Mouse (Mus musculus): ENCODE data around the gene Ap5s1. TPM values are rescaled to one million over a fixed set of nuclear protein-coding genes. Genes with fewer than 3 reads are reported as not detected.

The Ap5s1 gene
- polyA plus RNA-seq, 1 experiment, result 1.7 TPM

DNA sequence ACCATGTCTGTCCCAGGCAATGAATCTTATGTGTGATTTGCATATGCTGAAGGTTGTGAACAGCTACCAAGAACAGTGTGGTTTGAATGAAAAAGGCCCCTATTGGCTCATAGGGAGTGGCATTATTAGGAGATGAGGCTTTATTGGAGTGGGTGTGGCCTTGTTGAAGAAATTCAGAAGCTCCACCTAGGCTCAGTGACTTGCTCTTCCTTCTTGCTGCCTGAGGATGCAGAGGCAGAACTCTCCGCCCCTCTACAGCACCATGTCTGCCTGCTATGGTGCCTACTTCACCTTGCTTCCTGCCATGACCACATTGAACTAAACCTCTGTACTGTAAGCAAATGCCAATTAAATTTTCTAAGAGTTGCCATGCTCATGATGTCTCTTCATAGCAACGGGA lies 25.7 kb downstream of the Ap5s1 start:
- TF ChIP-seq GATA1 (IDR thresholded peaks at IDR 0.05; ENCODE audit: low read length), result no peak

DNA sequence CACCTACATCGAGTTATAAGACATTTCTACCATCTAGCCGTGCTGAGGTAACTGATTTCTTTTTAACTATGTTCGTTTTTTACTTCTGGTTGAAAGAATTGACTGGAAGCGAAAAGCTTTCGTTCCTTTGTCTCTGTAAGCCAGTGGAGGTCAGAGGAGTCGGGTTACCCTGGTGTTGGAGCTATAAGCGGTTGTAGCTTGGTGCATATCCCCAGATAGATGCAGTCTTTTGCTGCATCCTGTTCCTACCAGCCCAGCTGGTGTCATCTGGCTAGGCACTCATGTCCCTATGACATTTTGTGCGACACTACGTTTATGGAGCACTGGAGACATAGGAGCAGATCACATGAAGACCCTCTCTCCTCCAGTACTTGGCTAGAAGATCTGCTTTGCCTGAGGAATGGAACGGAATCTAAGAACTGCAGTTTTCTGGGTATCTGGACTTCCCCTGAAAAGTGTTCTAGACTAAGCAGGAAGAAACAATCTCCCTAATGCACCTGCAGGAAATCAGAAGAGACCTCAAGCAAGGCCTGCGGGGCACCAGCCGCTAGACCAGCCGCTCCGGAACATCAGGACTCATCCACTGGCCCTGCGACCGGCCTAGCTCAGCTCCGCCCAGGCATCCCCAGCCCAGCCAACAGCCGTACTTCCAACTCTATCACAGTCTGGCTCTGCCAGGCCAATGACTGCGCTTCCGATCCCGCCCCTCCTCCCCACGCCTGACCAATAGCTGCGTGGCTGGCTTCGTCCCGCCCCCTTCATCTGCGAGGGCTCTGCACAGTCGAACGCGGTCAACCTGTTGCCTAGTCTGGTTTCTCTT lies 26.6 kb downstream of the Ap5s1 start, which contains the start of gene Mavs:
Gene Mavs, plus strand, starts transcription at position 757 of the 820 bp plus-strand sequence.
- TF ChIP-seq GATA1 (IDR thresholded peaks at IDR 0.05; ENCODE audit: low read length), result no peak

DNA sequence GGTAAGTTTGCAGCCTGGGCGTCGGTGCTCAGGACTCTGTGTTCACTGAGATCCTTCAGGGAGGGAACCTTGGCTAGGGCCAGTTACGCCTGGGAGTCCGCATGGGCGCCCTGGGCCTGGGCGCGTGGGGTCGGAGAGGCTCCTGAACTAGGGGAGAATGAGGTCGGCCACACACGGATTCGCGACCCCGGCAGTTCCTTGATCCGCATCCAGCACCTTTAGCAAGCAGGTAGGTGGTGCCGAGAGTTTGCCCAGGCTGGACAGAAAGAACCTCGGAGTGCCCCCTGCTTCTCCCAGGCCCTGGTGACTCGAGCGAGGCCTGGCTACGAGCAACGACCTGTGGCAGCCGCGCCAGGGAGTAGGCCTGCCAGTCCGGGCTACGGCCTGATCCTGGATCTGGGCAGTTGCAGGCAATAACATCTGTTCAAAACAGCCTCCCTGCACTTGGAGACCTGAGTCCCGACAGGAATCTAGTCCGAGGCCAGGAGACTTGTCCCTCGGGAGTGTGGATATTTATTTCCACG lies 27.3 kb downstream of the Ap5s1 start:
- no peak for TF ChIP-seq GATA1 (IDR thresholded peaks at IDR 0.05; ENCODE audit: low read length)

DNA sequence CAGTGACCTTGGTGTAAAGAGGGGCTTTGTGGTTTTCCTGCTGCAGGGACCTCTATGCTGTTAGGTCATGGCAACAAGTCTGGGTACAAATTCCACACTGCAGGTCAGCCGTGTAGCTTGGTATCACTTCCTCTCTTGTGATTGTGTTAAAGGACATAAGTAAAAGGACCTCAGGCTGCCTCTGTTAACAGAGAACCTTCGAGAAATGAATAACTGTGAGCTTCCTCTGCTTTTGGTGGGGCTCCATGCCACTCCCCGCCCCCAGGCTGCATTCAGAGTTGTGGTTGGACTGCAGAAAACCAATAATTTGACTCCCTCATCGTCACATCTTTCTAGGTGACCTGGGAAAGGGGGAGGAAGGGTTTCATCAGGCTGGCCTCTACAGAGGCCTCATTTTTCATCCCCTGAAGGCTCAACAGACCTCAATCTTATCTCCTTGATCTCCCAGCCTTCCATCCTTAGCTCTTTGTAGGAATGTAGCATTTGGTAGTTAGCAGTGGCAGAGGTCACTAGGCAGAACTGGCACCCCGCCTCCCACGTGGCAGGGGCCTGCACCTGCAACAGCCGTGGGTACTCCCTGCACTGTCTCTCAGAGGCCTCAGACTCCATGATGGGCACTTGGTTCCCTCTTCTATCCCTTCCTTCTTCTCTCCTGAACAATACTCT lies 28.2 kb downstream of the Ap5s1 start:
- TF ChIP-seq GATA1 (IDR thresholded peaks at IDR 0.05; ENCODE audit: low read length), result no peak

DNA sequence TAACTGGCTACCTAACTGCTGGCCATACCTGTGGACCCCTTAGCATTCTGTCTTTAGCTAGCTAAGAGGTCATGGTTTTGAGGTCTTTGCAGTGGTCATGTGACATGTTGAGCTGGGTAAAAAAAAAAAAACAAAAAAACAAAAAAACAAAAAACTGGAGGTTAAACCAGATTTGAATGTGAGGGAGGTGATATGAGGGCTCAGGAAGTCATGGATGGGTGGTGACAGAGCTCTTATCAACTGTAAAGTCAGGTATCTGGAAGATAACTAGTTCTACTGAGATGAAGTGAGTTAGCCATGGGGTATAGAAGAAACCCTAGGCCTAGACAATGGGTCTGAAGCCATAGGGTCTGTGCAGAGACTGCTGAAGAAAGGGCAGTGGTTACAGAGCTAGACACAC lies 35.3 kb downstream of the Ap5s1 start:
- no peak for TF ChIP-seq GATA1 (IDR thresholded peaks at IDR 0.05; ENCODE audit: low read length)

DNA sequence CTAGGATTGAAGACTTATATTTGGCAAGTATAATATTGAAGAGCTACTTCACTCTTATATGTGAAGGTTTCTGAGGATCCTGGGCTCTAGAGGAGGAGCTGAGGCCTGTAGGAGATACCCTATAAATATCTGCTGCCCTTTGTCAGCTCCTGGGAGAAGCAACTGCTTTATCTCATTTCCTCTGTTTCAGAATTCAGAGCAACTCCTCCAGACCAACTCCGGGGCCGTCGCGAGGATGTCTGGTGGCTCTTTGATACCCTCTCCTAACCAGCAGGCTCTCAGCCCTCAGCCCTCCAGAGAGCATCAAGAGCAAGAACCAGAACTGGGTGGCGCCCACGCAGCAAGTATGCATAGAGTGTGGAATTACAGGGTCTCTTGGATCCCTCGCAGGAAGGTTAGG lies 36.1 kb downstream of the Ap5s1 start:
- TF ChIP-seq GATA1 (IDR thresholded peaks at IDR 0.05; ENCODE audit: low read length), result no peak

DNA sequence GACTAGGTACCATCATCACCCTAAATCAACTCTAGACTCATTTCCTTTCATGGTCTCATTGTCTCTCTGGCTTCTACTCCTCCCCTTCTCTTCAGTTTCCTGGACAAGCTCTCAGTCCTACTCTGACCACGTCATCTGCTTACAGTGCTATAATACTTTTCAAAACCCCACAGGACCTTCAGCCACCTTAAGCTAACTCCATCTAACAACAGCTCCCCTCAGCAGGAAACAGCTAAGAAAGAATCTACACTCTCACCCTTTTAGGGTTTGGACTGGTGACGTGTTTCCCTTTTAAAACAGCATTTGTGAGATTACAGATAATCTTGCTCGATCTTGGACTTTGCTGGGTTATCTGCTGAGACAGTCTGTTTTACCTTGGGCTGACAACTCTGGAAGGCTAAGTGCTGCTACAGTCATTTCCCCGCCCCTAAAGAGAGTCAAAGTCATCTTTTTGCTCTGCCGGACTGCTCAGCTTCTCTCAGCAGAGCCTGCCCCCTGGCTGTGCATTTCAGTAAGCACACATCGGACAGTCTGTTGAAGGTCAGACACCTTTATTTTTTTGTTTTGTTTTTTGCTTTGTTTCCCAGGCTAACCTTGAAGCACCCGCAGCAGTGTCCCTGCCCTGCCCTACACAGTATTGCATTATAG lies 46.9 kb downstream of the Ap5s1 start:
- TF ChIP-seq GATA1 (IDR thresholded peaks at IDR 0.05; ENCODE audit: low read length), result peak; percentile 50

DNA sequence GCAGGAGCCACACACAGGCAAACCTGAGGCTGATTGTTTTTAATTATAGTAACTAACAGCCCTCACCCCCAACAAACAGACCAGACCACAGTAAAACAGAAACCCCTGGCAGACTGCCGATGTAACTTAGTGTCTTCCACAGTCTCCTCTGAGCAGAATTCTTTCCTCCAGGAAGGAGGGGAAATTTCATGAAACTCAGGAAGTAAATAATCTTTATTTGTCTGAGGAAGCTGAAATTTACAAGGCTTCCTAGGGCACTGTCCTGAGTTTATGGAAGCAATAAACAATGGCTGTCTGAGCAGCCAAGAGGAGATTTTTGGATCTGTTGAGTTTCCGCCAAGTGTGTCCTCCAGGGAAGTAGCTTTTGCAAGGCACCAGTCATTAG lies 47.4 kb downstream of the Ap5s1 start:
- TF ChIP-seq GATA1 (IDR thresholded peaks at IDR 0.05; ENCODE audit: low read length), result no peak

DNA sequence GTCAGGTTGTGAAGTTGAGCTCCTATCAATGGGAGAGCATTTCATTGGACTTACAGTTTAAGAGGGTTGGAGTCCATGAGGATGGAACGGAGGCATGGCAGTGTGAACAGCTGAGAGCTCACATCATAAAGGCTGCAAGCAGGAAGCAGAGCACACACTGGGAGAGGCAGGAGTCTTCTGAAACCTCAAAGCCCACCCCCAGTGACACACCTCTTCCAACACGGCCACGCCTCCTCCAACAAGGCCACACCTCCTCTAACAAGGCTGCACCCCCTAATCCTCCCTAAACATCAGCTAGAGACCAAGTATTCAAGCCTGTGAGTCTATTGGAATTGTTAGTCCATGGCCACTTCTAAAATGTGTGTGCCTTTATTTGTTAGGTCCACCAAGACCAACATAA lies 48.9 kb downstream of the Ap5s1 start:
- TF ChIP-seq GATA1 (IDR thresholded peaks at IDR 0.05; ENCODE audit: low read length), result no peak

DNA sequence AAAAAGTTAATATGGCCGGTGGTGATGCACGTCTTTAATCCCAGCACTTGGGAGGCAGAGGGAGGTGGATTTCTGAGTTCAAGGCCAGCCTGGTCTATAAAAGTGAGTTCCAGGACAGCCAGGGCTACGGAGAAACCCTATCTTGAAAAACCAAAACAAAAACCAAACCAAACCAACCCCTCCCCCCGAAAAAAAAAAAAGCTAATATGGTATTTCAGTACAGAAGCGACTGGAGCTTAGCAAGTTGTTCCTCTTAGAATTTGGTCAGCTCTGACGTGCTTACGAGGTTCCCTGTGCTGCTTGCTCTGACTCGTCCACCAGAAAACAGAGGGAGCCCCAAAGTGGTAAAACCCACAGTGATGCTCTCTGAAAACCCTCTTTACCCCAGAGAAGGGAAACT lies 51.8 kb downstream of the Ap5s1 start:
- TF ChIP-seq GATA1 (IDR thresholded peaks at IDR 0.05; ENCODE audit: low read length), result no peak

DNA sequence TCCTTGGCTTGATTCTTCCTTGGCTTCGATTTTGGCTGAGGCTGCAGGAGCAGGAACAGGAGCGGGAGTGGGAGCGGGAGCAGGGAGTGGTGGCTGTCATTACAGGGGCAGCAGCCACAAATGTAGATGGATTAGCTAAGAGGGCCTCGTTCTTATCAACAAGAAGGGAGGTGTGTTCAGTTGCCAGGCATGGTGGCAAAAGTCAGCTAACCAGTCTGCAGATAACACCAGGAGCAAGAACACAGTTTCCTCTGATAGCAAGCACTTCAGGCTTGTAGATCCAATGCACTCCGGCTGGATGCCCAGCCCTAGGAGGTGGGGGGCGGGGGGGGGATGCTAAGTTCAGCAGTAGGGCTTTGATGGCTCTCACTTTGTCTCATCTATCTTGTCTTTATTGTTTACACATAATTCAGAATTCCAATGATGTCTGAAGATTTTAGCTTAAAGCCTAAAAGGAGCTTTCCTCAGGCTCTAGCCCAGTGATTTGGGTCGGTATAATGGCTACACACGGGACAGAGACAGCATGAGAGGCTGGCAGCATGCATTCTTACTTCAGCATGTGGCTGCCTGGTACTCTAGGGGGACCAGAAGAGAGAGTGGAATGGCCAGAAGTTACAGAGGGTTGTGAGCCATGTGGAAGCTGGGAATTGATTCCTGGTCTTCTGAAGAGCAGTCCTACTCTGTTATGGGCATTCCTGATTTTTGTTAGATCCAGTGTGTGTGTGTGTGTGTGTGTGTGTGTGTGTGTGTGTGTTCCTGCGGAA lies 53.8 kb downstream of the Ap5s1 start:
- peak; percentile 48 for TF ChIP-seq GATA1 (IDR thresholded peaks at IDR 0.05; ENCODE audit: low read length)

DNA sequence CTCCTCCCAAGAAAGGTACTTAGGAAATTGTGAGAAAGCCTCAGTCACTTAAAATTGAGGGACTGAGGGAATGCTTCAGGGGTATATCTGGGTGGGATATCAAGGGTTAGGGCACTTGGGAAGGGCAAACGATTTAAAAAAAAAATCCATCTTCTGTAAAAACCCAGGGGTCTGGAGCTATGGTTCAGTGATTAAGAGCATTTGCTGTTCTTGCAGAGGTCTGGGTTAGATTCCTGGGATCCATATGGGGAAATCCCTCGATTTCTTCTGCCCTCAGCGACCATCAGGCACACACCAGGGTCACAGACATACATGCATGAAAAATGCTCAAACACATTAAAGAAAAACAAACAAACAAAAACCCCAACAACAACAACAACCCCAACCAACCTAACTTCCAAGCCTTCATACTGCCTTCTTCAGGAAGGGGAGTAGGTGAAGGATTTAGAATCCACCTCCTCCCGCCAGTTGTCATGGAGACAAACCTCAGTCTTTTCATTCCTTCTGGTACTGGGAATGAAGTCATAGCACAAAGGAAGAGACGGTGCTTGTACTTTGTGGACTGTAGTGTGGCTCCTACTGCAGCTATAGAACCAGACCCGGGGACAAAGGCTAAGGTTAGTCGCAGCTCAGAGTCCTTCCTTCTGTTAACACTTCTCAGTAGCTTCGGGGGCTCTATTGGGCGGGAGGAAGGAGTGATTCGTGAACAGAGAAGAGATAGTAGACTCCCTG lies 54.8 kb downstream of the Ap5s1 start:
- no peak for TF ChIP-seq GATA1 (IDR thresholded peaks at IDR 0.05; ENCODE audit: low read length)

DNA sequence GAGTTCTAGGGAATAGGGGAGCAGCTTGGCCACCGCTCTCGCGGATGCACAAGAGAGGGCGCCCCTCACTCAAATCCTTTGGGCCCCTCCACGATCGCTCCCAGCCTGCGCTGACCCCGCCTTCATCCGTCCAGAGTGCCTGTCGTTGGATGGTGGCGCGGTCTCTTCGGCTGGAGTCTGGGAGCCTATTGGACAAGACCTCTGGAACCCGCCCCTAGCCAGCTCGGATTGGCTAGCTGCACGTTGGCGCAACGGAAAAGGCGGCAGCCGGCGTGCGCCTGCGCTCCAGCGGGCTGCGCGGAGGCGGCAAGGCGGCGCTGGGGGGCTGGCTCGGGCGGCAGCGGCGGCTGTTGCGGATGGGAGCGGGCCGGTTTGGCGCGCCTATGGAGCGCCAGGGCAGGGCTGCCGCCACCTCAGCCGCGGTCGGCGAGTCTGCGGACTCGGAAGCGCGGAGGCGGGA lies 55.4 kb downstream of the Ap5s1 start, which contains the start of gene Pank2:
Gene Pank2, plus strand, starts transcription at position 283 of the 460 bp plus-strand sequence.
- no peak for TF ChIP-seq GATA1 (IDR thresholded peaks at IDR 0.05; ENCODE audit: low read length)

Other genes starting within 250 kb of the Ap5s1 start
- gene Gfra4, start 164.0 kb upstream of the Ap5s1 start, polyA plus RNA-seq (2012), result not detected in 2 replicates
- gene Adam33, start 143.3 kb upstream of the Ap5s1 start, polyA plus RNA-seq (2012), result not detected in 2 replicates
- 0.01 and 0.02 TPM in 2 replicates for gene Siglec1, start 120.3 kb upstream of the Ap5s1 start, polyA plus RNA-seq (2012)
- gene Hspa12b, start 79.8 kb upstream of the Ap5s1 start, polyA plus RNA-seq (2012), result 7.8 and 9.9 TPM in 2 replicates
- gene Gm11037, start 73.6 kb upstream of the Ap5s1 start, polyA plus RNA-seq (2012), result not detected in 2 replicates
- gene 1700037H04Rik, start 47.0 kb upstream of the Ap5s1 start, polyA plus RNA-seq (2012), result 208 and 285 TPM in 2 replicates
- 77.0 and 84.2 TPM in 2 replicates for gene Cenpb, start 27.0 kb upstream of the Ap5s1 start, polyA plus RNA-seq (2012)
- gene Cdc25b, start 20.1 kb upstream of the Ap5s1 start, polyA plus RNA-seq (2012), result 11.2 and 13.4 TPM in 2 replicates
- gene Spef1, start 19.8 kb upstream of the Ap5s1 start, polyA plus RNA-seq (2012), result 1.3 and 1.6 TPM in 2 replicates
- 7.8 and 18.4 TPM in 2 replicates for gene Mavs, start 27.0 kb downstream of the Ap5s1 start, polyA plus RNA-seq (2012)
- gene Pank2, start 55.4 kb downstream of the Ap5s1 start, polyA plus RNA-seq (2012), result 19.7 and 31.2 TPM in 2 replicates
- 0.77 and 0.82 TPM in 2 replicates for gene Rnf24, start 145.8 kb downstream of the Ap5s1 start, polyA plus RNA-seq (2012)

Measured in G1E-ER4 (cell line).